Mouse (Mus musculus) bone marrow macrophage, adult 2 months (primary cell): ENCODE data around the gene Anks6.

ENCODE experiments used
- CTCF ChIP-seq: IDR thresholded peaks from 2 replicates; pipeline ENCODE4 v1.5.1; 2012; ENCODE audit warnings: low read depth, mild to moderate bottlenecking, low read length, moderate library complexity
- POLR2A ChIP-seq: IDR thresholded peaks from 2 replicates; pipeline ENCODE4 v1.6.1; 2012; ENCODE audit warnings: mild to moderate bottlenecking, low read depth, low read length, borderline replicate concordance

- TF ChIP-seq CTCF = no peak
- TF ChIP-seq POLR2A = no peak
Observed at GRCm38 (mm10) chr4:47043866-47044265, 13.4 kb downstream of the Anks6 start.
